Mouse (Mus musculus) neural tube, embryonic 13.5 days (tissue): ENCODE data around the gene Fam114a2. TPM values are rescaled to one million over a fixed set of nuclear protein-coding genes. Genes with fewer than 3 reads are reported as not detected.
A peak's percentile ranks its signal among the peaks of the same experiment; 100 is the strongest.

Source experiments
- ATAC-seq: fragments of 200-750 bp; cut with Nextera tagmentation; 2 replicates; pipeline ENCODE4 v1.8.0; 2017; ENCODE audit warnings: low read depth, mild to moderate bottlenecking, moderate TSS enrichment, moderate library complexity
- H3K27ac ChIP-seq: fragments of 300-500 bp; sonication (generic); replicated peaks from 2 replicates; pipeline ENCODE4 v1.5.1; 2015; ENCODE audit warnings: moderate library complexity, mild to moderate bottlenecking, inconsistent platforms
- H3K27me3 ChIP-seq: fragments of 300-500 bp; sonication (generic); 2 replicates; pipeline ENCODE4 v1.6.1; 2015; ENCODE audit warnings: mild to moderate bottlenecking, inconsistent platforms
- H3K36me3 ChIP-seq: fragments of 300-500 bp; sonication (generic); 2 replicates; pipeline ENCODE4 v1.6.1; 2015; ENCODE audit warnings: mild to moderate bottlenecking, inconsistent platforms
- H3K4me1 ChIP-seq: fragments of 300-500 bp; sonication (generic); replicated peaks from 2 replicates; pipeline ENCODE4 v1.6.1; 2015; ENCODE audit warnings: inconsistent platforms
- H3K4me2 ChIP-seq: fragments of 300-500 bp; sonication (generic); 2 replicates; pipeline ENCODE4 v1.6.1; 2015; ENCODE audit warnings: inconsistent platforms, mild to moderate bottlenecking, moderate library complexity
- H3K4me3 ChIP-seq: fragments of 300-500 bp; sonication (generic); 2 replicates; pipeline ENCODE4 v1.5.1; 2015; ENCODE audit warnings: mild to moderate bottlenecking, inconsistent platforms
- H3K9ac ChIP-seq: fragments of 300-500 bp; sonication (generic); 2 replicates; pipeline ENCODE4 v1.6.1; 2015; ENCODE audit warnings: moderate library complexity, mild to moderate bottlenecking, inconsistent platforms
- H3K9me3 ChIP-seq: fragments of 300-500 bp; sonication (generic); 2 replicates; pipeline ENCODE4 v1.6.1; 2016; ENCODE audit warnings: inconsistent platforms
- WGBS: fragments of 180-500 bp; shearing (Covaris S2); methylation state at CpG from one replicate; pipeline ENCODE4 v1.1.7; 2015; 5-methylcytosine and 5-hydroxymethylcytosine counted together
- polyA plus RNA-seq: library from polyadenylated mRNA; unstranded; fragments of >200 nt; fragmentation: Nextera tagmentation; extraction: Ambion mirVana; gene quantifications from 2 replicates; pipeline ENCODE4 v1.2.1, GENCODE M21; 2015

Fam114a2 gene
- polyA plus RNA-seq, 1 experiment from 2014 or later: 91.6 TPM

- H3K27me3 ChIP-seq: no peaks in the 10 kb centered on the region
- H3K4me2 ChIP-seq: no peak overlapping the region
- ATAC-seq: no peak
- peaks cover 50% of the 10 kb centered on the region for H3K36me3 ChIP-seq
- no peak overlapping the region for H3K4me3 ChIP-seq
- H3K9ac ChIP-seq: no peak overlapping the region
- H3K27ac ChIP-seq: peak overlapping the region; percentile 80
- H3K9me3 ChIP-seq: no peaks in the 10 kb centered on the region
- WGBS: 91% methylated on average over 4 of the region's 4 CpGs
- H3K4me1 ChIP-seq: peaks cover 18% of the 10 kb centered on the region
These were observed 13.9 kb upstream of the Fam114a2 start for GRCm38 (mm10) chr11:57532306-57532705.

GRCm38 (mm10) chr11:57531300-57531950 lies 13.0 kb upstream of the Fam114a2 start:
- H3K4me3 ChIP-seq: no peak overlapping the region
- H3K27ac ChIP-seq: peak overlapping the region; percentile 80
- peak overlapping the region; percentile 26; the same call in 1 of the 2 replicates for H3K9ac ChIP-seq
- no peaks in the 10 kb centered on the region for H3K27me3 ChIP-seq
- WGBS: 20% methylated on average over 11 of the region's 11 CpGs
- peaks cover 50% of the 10 kb centered on the region for H3K36me3 ChIP-seq
- peaks cover 18% of the 10 kb centered on the region for H3K4me1 ChIP-seq
- ATAC-seq: peak; percentile 84
- no peaks in the 10 kb centered on the region for H3K9me3 ChIP-seq
- H3K4me2 ChIP-seq: no peak overlapping the region

DNA sequence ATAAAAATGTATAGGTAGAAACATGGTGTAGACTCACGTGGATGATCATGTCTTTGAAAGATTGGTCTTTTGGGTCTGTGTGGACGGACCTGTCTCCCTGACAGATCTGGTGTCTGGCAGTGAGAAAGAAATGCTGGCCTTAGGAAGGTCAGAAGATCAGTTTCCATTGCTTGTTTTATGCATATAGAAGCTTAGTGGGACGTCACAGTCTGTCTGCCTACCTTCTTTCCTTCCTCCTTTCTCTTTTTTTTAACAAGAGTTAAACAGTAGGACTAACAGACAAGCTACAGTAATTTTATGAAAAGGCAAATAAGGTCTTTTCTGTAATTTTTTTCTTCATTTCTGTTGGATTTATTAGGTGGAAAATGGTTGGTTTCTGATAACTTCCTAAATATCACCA lies 10.7 kb upstream of the Fam114a2 start:
- H3K9ac ChIP-seq: no peak overlapping the region
- no peak overlapping the region for H3K4me3 ChIP-seq
- WGBS: 94% methylated on average over 3 of the region's 3 CpGs

GRCm38 (mm10) chr11:57527506-57527905 lies 9.1 kb upstream of the Fam114a2 start:
- Histone ChIP-seq H3K27ac (no peak overlapping the region), H3K9me3 (no peaks in the 10 kb centered on the region), H3K27me3 (no peaks in the 10 kb centered on the region), H3K36me3 (peaks cover 44% of the 10 kb centered on the region), H3K4me3 (no peak overlapping the region), H3K4me1 (peaks cover 18% of the 10 kb centered on the region), H3K4me2 (no peak overlapping the region), H3K9ac (no peak overlapping the region)
- WGBS: 87% methylated on average over 4 of the region's 4 CpGs
- no peak for ATAC-seq

More for the DNA sequence above, 10.7 kb upstream of the Fam114a2 start:
- no peaks in the 10 kb centered on the region for H3K27me3 ChIP-seq
- H3K4me1 ChIP-seq: peaks cover 18% of the 10 kb centered on the region
- no peak overlapping the region for H3K4me2 ChIP-seq
- no peak for ATAC-seq
- H3K9me3 ChIP-seq: no peaks in the 10 kb centered on the region
- H3K36me3 ChIP-seq: peaks cover 48% of the 10 kb centered on the region
- H3K27ac ChIP-seq: no peak overlapping the region

- WGBS: 85% methylated on average over 3 of the region's 3 CpGs
- H3K4me3 ChIP-seq: no peak overlapping the region
- H3K27ac ChIP-seq: no peak overlapping the region
- no peak for ATAC-seq
- H3K9ac ChIP-seq: no peak overlapping the region
- peaks cover 9% of the 10 kb centered on the region for H3K4me1 ChIP-seq
- H3K4me2 ChIP-seq: no peak overlapping the region
- H3K9me3 ChIP-seq: no peaks in the 10 kb centered on the region
- no peaks in the 10 kb centered on the region for H3K27me3 ChIP-seq
- H3K36me3 ChIP-seq: peaks cover 48% of the 10 kb centered on the region
These were observed 7.5 kb upstream of the Fam114a2 start for GRCm38 (mm10) chr11:57525900-57526299.

DNA sequence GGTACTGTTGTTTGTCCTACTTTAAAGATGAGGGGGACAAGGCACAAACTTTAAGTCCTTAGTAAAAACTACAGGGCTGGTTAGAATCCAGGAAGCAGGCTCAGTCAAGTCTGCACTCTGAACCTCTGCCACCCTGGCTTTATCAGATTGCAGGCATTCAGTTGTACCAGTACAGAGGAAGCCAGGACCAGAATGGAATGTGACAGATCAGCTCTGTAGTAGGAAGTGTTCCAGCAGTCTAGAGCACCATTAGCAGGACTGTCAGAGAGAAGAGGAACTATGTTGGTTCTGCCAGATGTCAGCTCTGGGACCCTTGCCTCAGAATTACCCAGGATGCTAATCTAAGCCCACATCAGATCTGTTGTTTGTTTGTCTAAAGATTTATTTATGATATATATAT lies 6.2 kb upstream of the Fam114a2 start:
- Histone ChIP-seq H3K4me1 (peaks cover 6% of the 10 kb centered on the region), H3K27me3 (no peaks in the 10 kb centered on the region), H3K9ac (no peak overlapping the region), H3K4me3 (no peak overlapping the region), H3K27ac (no peak overlapping the region), H3K9me3 (no peaks in the 10 kb centered on the region), H3K4me2 (no peak overlapping the region), H3K36me3 (peaks cover 40% of the 10 kb centered on the region)
- ATAC-seq: no peak

DNA sequence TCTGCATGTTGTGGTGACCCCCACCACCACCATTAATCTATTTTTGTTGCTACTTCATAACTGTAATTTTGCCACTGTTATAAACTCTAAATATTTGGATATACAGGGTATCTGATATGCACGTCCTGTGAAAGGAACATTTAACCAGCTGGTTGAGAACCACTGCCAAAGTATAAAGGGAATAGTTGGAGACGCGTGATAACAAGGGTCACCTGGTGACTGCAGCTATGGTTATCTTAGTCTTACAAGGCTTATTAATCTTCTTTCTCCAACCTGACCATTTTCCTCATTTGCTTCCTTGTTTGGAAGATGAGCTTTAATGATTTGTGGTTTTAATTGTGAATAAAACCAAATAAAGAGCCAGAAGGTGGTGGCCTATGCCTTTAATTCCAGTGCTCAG lies 5.0 kb upstream of the Fam114a2 start:
- Histone ChIP-seq H3K4me1 (peaks cover 13% of the 10 kb centered on the region), H3K27ac (no peak overlapping the region), H3K27me3 (no peaks in the 10 kb centered on the region), H3K36me3 (peaks cover 32% of the 10 kb centered on the region), H3K4me2 (no peak overlapping the region), H3K9ac (no peak overlapping the region), H3K4me3 (no peak overlapping the region), H3K9me3 (no peaks in the 10 kb centered on the region)
- 98% methylated on average over 3 of the region's 3 CpGs for WGBS
- ATAC-seq: no peak

GRCm38 (mm10) chr11:57522046-57522445 lies 3.6 kb upstream of the Fam114a2 start:
- H3K4me2 ChIP-seq: no peak overlapping the region
- 87% methylated on average over 7 of the region's 7 CpGs for WGBS
- no peak for ATAC-seq

GRCm38 (mm10) chr11:57521206-57521605 lies 2.8 kb upstream of the Fam114a2 start:
- Histone ChIP-seq H3K36me3 (peaks cover 25% of the 10 kb centered on the region), H3K27me3 (no peaks in the 10 kb centered on the region), H3K9ac (no peak overlapping the region), H3K4me2 (no peak overlapping the region), H3K9me3 (no peaks in the 10 kb centered on the region), H3K4me3 (no peak overlapping the region), H3K4me1 (peaks cover 30% of the 10 kb centered on the region), H3K27ac (no peak overlapping the region)
- 92% methylated on average over 3 of the region's 3 CpGs for WGBS
- ATAC-seq: no peak

More at GRCm38 (mm10) chr11:57522046-57522445, 3.6 kb upstream of the Fam114a2 start:
- no peak overlapping the region for H3K4me3 ChIP-seq
- H3K27ac ChIP-seq: no peak overlapping the region
- H3K9me3 ChIP-seq: no peaks in the 10 kb centered on the region
- peaks cover 21% of the 10 kb centered on the region for H3K4me1 ChIP-seq
- peaks cover 25% of the 10 kb centered on the region for H3K36me3 ChIP-seq
- H3K9ac ChIP-seq: no peak overlapping the region
- H3K27me3 ChIP-seq: no peaks in the 10 kb centered on the region

DNA sequence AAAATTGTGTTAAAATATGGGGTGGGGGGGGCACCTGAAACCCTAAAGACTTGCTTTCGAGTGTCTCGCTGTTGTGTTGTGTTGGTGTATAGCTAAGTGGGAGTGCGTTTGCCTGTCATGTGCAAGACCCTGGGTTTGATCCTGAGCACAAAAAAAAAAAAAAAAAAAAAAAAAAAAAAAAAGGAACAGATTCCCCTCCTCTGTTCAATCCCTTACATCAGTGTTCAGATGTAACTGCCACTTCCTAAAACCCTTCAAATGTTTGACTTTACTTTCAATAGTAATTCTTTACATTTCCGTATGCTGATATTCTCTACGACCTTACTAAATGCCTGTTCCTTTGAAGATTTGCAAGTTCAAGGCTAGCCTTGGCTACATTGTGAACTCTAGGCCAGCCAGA lies 887 bp upstream of the Fam114a2 start:
- Histone ChIP-seq H3K4me1 (peaks cover 32% of the 10 kb centered on the region), H3K9me3 (no peaks in the 10 kb centered on the region), H3K27me3 (no peaks in the 10 kb centered on the region), H3K36me3 (peaks cover 25% of the 10 kb centered on the region), H3K4me3 (peak overlapping the region; percentile 93), H3K4me2 (peak overlapping the region; percentile 76), H3K9ac (peak overlapping the region; percentile 91), H3K27ac (no peak overlapping the region)
- 82% methylated on average over 5 of the region's 5 CpGs for WGBS
- no peak for ATAC-seq

DNA sequence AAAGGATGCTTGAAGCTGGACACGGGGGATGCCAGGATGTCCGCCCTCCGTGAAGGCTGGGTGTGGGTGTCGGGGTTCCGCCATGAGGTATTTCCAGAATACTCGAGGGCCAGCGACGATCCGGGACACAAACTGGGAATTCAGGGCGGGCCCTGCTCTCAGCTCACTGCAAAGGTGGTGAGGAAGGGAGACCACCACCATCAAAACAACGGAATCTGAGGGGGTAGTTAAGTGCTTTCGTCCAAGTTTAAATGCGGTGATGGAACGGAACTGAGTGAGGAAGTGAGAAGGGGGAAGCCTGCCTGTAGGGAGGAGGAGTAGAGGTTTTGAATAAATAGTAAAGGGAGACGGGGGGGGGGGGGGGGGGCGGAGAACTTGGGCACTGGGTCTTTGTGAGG lies 333 bp upstream of the Fam114a2 start:
- 1% methylated on average over 16 of the region's 16 CpGs for WGBS
- peak; percentile 74 for ATAC-seq
- Histone ChIP-seq H3K4me1 (peaks cover 32% of the 10 kb centered on the region), H3K27ac (peak overlapping the region; percentile 85), H3K27me3 (no peaks in the 10 kb centered on the region), H3K9ac (peak overlapping the region; percentile 91), H3K9me3 (no peaks in the 10 kb centered on the region), H3K4me2 (peak overlapping the region; percentile 76), H3K4me3 (peak overlapping the region; percentile 93), H3K36me3 (peaks cover 25% of the 10 kb centered on the region)

GRCm38 (mm10) chr11:57516946-57517441 lies 1.4 kb downstream of the Fam114a2 start:
- WGBS: 72% methylated on average over 5 of the region's 5 CpGs
- H3K4me2 ChIP-seq: peak overlapping the region; percentile 76
- no peak overlapping the region for H3K27ac ChIP-seq
- H3K9me3 ChIP-seq: no peaks in the 10 kb centered on the region
- H3K4me3 ChIP-seq: peak overlapping the region; percentile 93; the same call in 1 of the 2 replicates
- no peaks in the 10 kb centered on the region for H3K27me3 ChIP-seq
- H3K36me3 ChIP-seq: peaks cover 29% of the 10 kb centered on the region
- peaks cover 30% of the 10 kb centered on the region for H3K4me1 ChIP-seq
- H3K9ac ChIP-seq: peak overlapping the region; percentile 38
- ATAC-seq: no peak

GRCm38 (mm10) chr11:57515218-57515617 lies 3.2 kb downstream of the Fam114a2 start:
- no peak overlapping the region for H3K27ac ChIP-seq
- H3K4me2 ChIP-seq: no peak overlapping the region
- H3K4me1 ChIP-seq: peaks cover 25% of the 10 kb centered on the region
- 95% methylated on average over 5 of the region's 5 CpGs for WGBS
- no peak for ATAC-seq
- peaks cover 33% of the 10 kb centered on the region for H3K36me3 ChIP-seq
- H3K27me3 ChIP-seq: no peaks in the 10 kb centered on the region
- H3K9ac ChIP-seq: no peak overlapping the region
- H3K9me3 ChIP-seq: no peaks in the 10 kb centered on the region
- no peak overlapping the region for H3K4me3 ChIP-seq
